Mouse (Mus musculus) embryonic fibroblast, embryonic 13.5 days (primary cell): Measurements from ENCODE around the gene Glra4. TPM values are rescaled to one million over a fixed set of nuclear protein-coding genes. Genes with fewer than 3 reads are reported as not detected.
"Not testable (repeated sequence)": the region's sequence is repeated elsewhere in the genome, so short reads cannot be mapped to it uniquely, and the experiment has no call there.

Experiments used
- H3K27ac ChIP-seq: 2 replicates; pipeline ENCODE4 v1.5.1; 2012; ENCODE audit warnings: low read length, control low read depth, inconsistent platforms; ENCODE audit not compliant: insufficient read depth
- H3K4me1 ChIP-seq: 2 replicates; pipeline ENCODE4 v1.6.1; 2011; ENCODE audit warnings: low read length; ENCODE audit not compliant: control insufficient read depth, insufficient read depth
- H3K4me3 ChIP-seq: 2 replicates; pipeline ENCODE4 v1.5.1; 2011; ENCODE audit warnings: mild to moderate bottlenecking, control low read depth, low read length; ENCODE audit not compliant: insufficient read depth
- CTCF ChIP-seq: IDR thresholded peaks from 2 replicates; pipeline ENCODE4 v1.5.1; 2011; ENCODE audit warnings: mild to moderate bottlenecking, control low read depth, low read length, moderate library complexity, borderline replicate concordance; ENCODE audit not compliant: insufficient read depth
- POLR2A ChIP-seq: IDR thresholded peaks from 2 replicates; pipeline ENCODE4 v1.6.1; 2011; ENCODE audit warnings: low read depth, mild to moderate bottlenecking, control low read depth, low read length, moderate library complexity
- polyA plus RNA-seq: library from polyadenylated mRNA; stranded (reverse); fragments of >200 nt; gene quantifications from 2 replicates; pipeline ENCODE4 v1.2.4, GENCODE M21; 2011; ENCODE audit warnings: low read depth; ENCODE audit not compliant: missing spikeins, insufficient read length

The Glra4 gene
- polyA plus RNA-seq, 1 experiment: not detected

- TF ChIP-seq CTCF (no peak), POLR2A (no peak)
- H3K4me3 ChIP-seq: peak overlapping the region; percentile 93
- H3K27ac ChIP-seq: peak overlapping the region; percentile 95
- no peaks in the 10 kb centered on the region for H3K4me1 ChIP-seq
Observed at GRCm38 (mm10) chrX:136740087-136740790, 39.7 kb downstream of the Glra4 start.

DNA sequence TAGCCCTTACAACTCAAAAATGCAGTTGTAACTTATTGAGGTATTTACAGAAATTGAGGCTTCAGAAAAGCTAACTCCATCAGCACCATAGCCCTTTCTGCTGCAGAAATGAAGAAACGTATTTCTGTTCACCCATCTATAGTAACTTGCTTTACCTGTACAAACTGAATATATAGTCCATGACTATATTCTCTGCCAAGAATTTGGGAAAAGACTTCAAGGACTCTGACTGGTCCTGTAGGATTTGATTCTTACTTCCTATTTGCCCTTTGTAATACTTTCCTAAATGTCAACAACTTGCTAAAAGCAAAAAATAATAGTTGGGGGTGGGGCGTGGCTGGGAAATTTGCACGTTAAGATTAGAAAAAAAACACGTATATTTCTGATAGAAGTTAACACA lies 47.9 kb downstream of the Glra4 start:
- Histone ChIP-seq H3K27ac (no peak overlapping the region), H3K4me3 (no peak overlapping the region), H3K4me1 (no peaks in the 10 kb centered on the region)
- TF ChIP-seq CTCF (no peak), POLR2A (no peak)

GRCm38 (mm10) chrX:136714742-136715474 lies 65.0 kb downstream of the Glra4 start:
- not testable (repeated sequence) for H3K4me3 ChIP-seq, H3K4me1 ChIP-seq, H3K27ac ChIP-seq

DNA sequence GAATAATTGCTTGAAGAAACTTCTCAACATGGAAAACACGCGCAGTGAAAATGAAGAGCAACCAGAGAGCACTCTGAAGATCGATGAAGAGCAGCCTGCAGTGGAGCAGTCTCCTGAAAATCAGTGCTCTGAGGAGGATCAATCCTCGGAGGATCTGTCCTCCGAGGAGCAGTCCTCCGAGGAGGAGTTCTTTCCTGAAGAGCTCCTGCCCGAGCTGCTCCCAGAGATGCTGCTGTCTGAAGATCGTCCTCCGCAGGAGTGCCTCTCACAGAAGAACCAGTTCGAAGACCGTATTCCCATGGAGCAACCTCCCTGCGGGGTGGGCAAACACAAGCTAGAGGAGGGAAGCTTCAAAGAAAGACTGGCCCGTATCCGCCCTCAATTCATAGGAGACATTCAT lies 71.2 kb downstream of the Glra4 start:
- TF ChIP-seq POLR2A (no peak), CTCF (no peak)
- Histone ChIP-seq H3K4me1 (no peaks in the 10 kb centered on the region), H3K27ac (no peak overlapping the region), H3K4me3 (peak overlapping the region; percentile 46; the same call in 1 of the 2 replicates)

DNA sequence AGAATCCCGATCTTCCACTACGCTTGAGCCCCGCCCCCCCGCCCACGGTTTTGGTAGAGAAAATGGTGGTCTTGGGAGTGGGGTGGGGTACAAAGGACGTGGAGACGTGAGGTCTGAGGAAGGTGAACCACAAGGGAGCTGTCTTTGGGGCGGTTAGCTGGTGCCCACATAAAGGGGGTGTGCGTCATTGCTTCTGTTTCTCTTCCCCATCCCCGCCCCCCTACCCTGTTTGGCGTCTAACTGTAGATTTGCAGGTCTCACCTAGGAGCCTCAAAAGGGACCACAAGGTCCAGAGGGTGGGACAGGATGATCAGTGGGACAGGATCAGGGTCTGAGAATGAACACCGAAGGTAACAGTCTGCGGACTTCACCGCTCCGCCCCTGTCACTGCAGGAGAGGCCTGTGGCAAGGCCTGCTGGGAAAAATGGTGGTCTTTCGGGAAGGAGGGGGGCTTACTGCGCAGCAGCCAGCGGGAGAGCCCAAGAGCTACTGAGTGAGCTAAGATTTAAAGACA lies 71.7 kb downstream of the Glra4 start:
- TF ChIP-seq POLR2A: peak; percentile 40; the same call in 1 of the 2 replicates
- no peak for TF ChIP-seq CTCF
- H3K27ac ChIP-seq: no peak overlapping the region
- no peaks in the 10 kb centered on the region for H3K4me1 ChIP-seq
- H3K4me3 ChIP-seq: peak overlapping the region; percentile 46

Other genes starting within 250 kb of the Glra4 start
- not detected in 2 replicates for gene Kir3dl2, start 236.1 kb downstream of the Glra4 start, polyA plus RNA-seq
- 7.1 and 11.6 TPM in 2 replicates for gene Tceal3, start 189.3 kb downstream of the Glra4 start, polyA plus RNA-seq
- 6.1 and 7.6 TPM in 2 replicates for gene Tceal1, start 72.2 kb downstream of the Glra4 start, polyA plus RNA-seq
- gene Morf4l2, start 36.5 kb downstream of the Glra4 start, polyA plus RNA-seq: 634 and 777 TPM in 2 replicates
- gene Plp1, start 42.5 kb upstream of the Glra4 start, polyA plus RNA-seq: 1.2 and 2.6 TPM in 2 replicates
- gene Rab9b, start 88.6 kb upstream of the Glra4 start, polyA plus RNA-seq: 0.12 TPM in 1 of 2 replicates, not detected in the other
- not detected in 2 replicates for gene H2bfm, start 147.2 kb upstream of the Glra4 start, polyA plus RNA-seq
- 3.9 and 4.5 TPM in 2 replicates for gene Tmsb15b2, start 195.4 kb upstream of the Glra4 start, polyA plus RNA-seq
- gene Tmsb15l, start 196.7 kb upstream of the Glra4 start, polyA plus RNA-seq: 1.1 TPM in 1 of 2 replicates, not detected in the other
- 16.7 and 18.6 TPM in 2 replicates for gene Tmsb15b1, start 196.7 kb upstream of the Glra4 start, polyA plus RNA-seq
- gene Zcchc18, start 213.0 kb upstream of the Glra4 start, polyA plus RNA-seq: 2.7 and 4.5 TPM in 2 replicates